Mouse (Mus musculus) liver, adult 2 months (tissue): ENCODE results near the gene Olfr462. TPM values are rescaled to one million over a fixed set of nuclear protein-coding genes. Genes with fewer than 3 reads are reported as not detected.
"Not testable (repeated sequence)": the region's sequence is repeated elsewhere in the genome, so short reads cannot be mapped to it uniquely, and the experiment has no call there.

ENCODE experiments used
- DNase-seq: peaks from one replicate; pipeline ENCODE4 v3.0.0-alpha.2; 2011; ENCODE audit warnings: low read depth, low spot score; ENCODE audit errors: extremely low read depth
- H3K27ac ChIP-seq: fragments of 200-500 bp; replicated peaks from 2 replicates; pipeline ENCODE4 v1.5.1; 2012; ENCODE audit warnings: low read depth, mild to moderate bottlenecking, control low read depth, inconsistent platforms, low read length; ENCODE audit not compliant: insufficient read depth
- H3K27me3 ChIP-seq: fragments of 200-500 bp; 2 replicates; pipeline ENCODE4 v1.6.1; 2012; ENCODE audit warnings: mild to moderate bottlenecking, moderate library complexity, low read length, inconsistent platforms; ENCODE audit not compliant: control insufficient read depth, insufficient read depth
- H3K36me3 ChIP-seq: fragments of 200-500 bp; 2 replicates; pipeline ENCODE4 v1.6.1; 2012; ENCODE audit warnings: low read length, inconsistent platforms; ENCODE audit not compliant: control insufficient read depth, insufficient read depth
- H3K4me1 ChIP-seq: fragments of 200-500 bp; 2 replicates; pipeline ENCODE4 v1.6.1; 2011; ENCODE audit warnings: low read length; ENCODE audit not compliant: control insufficient read depth, insufficient read depth
- H3K4me3 ChIP-seq: fragments of 200-500 bp; 2 replicates; pipeline ENCODE4 v1.5.1; 2011; ENCODE audit warnings: low read depth, mild to moderate bottlenecking, control low read depth, low read length, moderate library complexity; ENCODE audit not compliant: insufficient read depth
- H3K79me2 ChIP-seq: fragments of 200-500 bp; 2 replicates; pipeline ENCODE4 v1.6.1; 2012; ENCODE audit warnings: inconsistent platforms, mild to moderate bottlenecking, low read length, moderate library complexity; ENCODE audit not compliant: control insufficient read depth, insufficient read depth
- H3K9ac ChIP-seq: fragments of 200-500 bp; 2 replicates; pipeline ENCODE4 v1.6.1; 2012; ENCODE audit warnings: low read depth, mild to moderate bottlenecking, control low read depth, inconsistent platforms, low read length
- CTCF ChIP-seq: fragments of 200-500 bp; IDR thresholded peaks from 2 replicates; pipeline ENCODE4 v1.5.1; 2011; ENCODE audit warnings: low read depth, low read length, control low read depth
- POLR2A ChIP-seq: fragments of 200-500 bp; IDR thresholded peaks from 2 replicates; pipeline ENCODE4 v1.6.1; 2011; ENCODE audit warnings: low read length, control low read depth; ENCODE audit not compliant: insufficient read depth; ENCODE audit errors: extremely low read depth
- WGBS: fragments of 180-500 bp; shearing (Covaris S2); methylation state at CpG from one replicate; pipeline ENCODE4 v1.1.7; 2018; 5-methylcytosine and 5-hydroxymethylcytosine counted together
- polyA plus RNA-seq: library from polyadenylated mRNA; depleted of rRNA; stranded (reverse); fragments of >200 nt; gene quantifications from 2 replicates; pipeline ENCODE4 v1.2.3, GENCODE M21; 2012
- total RNA-seq: library from RNA; depleted of rRNA; stranded (reverse); fragments of >200 nt; gene quantifications from 2 replicates; pipeline ENCODE4 v1.2.3, GENCODE M21; 2014

The Olfr462 gene
- total and polyA plus RNA-seq, 2 experiments: not detected

DNA sequence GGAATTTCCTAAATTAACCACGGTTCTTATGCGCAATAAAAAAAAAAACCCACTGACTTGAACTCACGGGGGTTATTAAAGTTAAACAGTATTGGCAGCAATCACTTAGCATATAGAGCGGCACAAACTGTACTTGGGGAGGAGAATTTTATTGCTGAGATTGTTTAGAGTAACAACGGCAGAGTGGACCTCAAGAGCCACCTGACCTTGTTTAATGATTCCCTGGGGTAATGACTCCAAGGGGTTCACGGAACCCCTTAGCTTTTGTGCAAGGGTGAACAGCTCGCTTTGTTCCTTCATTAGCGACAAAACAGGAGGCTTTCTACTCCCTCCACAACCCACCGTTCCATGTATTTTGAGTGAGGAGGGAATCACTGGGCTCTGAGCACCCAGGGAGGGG is 12.2 kb downstream of the Olfr462 start:
- H3K4me1 ChIP-seq: no peaks in the 10 kb centered on the region
- H3K79me2 ChIP-seq: no peaks in the 10 kb centered on the region
- DNase-seq: no peak
- no peaks in the 10 kb centered on the region for H3K36me3 ChIP-seq
- no peaks in the 10 kb centered on the region for H3K27me3 ChIP-seq
- WGBS: 80% methylated on average over 9 of the region's 9 CpGs
- TF ChIP-seq POLR2A: no peak
- TF ChIP-seq CTCF: no peak
- no peak overlapping the region for H3K27ac ChIP-seq
- no peak overlapping the region for H3K9ac ChIP-seq
- no peak overlapping the region for H3K4me3 ChIP-seq

GRCm38 (mm10) chr11:87875436-87875835 is 16.6 kb downstream of the Olfr462 start, which contains the start of gene Epx:
Epx (minus strand) TSS chr11:87875536.
- no peak within 1 kb of the TSS for H3K9ac ChIP-seq

DNA sequence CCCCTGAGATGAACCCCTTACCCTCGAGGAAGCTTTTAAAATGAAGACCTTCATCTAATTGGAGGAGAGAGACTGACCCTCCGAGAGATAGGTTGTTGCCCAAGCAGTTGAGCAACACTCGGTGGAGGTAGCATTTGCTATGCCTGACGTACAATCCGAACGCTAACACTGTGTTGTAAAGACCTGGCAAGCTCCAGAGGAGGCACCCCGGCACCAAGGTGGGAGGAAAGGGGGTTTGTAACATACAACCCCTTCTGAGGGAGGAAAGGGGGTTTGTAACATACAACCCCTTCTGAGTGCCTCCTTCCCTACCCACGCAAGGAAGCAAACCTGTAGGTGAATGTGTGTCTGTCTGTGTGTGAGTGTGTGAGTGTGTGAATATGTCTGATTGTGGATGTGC is 20.3 kb downstream of the Olfr462 start:
- no peak for TF ChIP-seq CTCF
- Histone ChIP-seq H3K36me3 (no peaks in the 10 kb centered on the region), H3K79me2 (no peaks in the 10 kb centered on the region), H3K27ac (no peak overlapping the region), H3K4me3 (no peak overlapping the region), H3K9ac (no peak overlapping the region), H3K27me3 (0 out of 2 replicates have a peak, but pooled peaks cover 3% of the 10 kb centered on the region), H3K4me1 (no peaks in the 10 kb centered on the region)
- DNase-seq: no peak
- 27% methylated on average over 8 of the region's 8 CpGs for WGBS

More at GRCm38 (mm10) chr11:87875436-87875835, 16.6 kb downstream of the Olfr462 start, which contains the start of gene Epx:
- 0 out of 2 replicates have a peak, but pooled peaks cover 3% of the 10 kb centered on the region for H3K27me3 ChIP-seq
- no peaks in the 10 kb centered on the region for H3K36me3 ChIP-seq
- no peak for DNase-seq
- WGBS: 82% methylated on average over 6 of the region's 6 CpGs
- H3K4me1 ChIP-seq: no peaks in the 10 kb centered on the region
- H3K27ac ChIP-seq: no peak within 1 kb of the TSS
- TF ChIP-seq CTCF (no peak), POLR2A (no peak)
- H3K79me2 ChIP-seq: no peaks in the 10 kb centered on the region
- H3K4me3 ChIP-seq: no peak within 1 kb of the TSS

DNA sequence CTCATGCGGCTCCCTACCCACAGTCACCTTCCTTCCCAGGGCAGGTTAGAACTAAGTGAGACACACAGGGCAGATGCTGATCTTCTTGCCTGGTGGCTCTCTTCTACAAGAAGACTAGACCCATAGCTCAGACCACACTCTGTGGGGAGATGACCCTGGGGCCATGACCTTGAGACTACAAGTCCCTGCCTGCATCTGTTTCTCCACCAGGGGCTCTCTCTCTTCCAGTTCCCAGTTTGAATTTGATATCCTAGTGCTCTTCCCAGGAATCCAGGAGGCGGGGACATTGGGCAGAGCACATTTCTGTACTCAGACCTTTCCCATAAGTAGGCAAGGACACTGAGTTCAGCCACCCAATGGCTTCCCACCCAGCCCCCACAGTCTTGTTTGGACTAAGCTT is 22.0 kb downstream of the Olfr462 start:
- no peaks in the 10 kb centered on the region for H3K36me3 ChIP-seq
- H3K79me2 ChIP-seq: no peaks in the 10 kb centered on the region
- H3K4me3 ChIP-seq: no peak overlapping the region
- no peak for DNase-seq
- 86% methylated on average over 2 of the region's 2 CpGs for WGBS
- no peak overlapping the region for H3K9ac ChIP-seq
- TF ChIP-seq POLR2A (no peak), CTCF (no peak)
- no peaks in the 10 kb centered on the region for H3K4me1 ChIP-seq
- no peak overlapping the region for H3K27ac ChIP-seq
- H3K27me3 ChIP-seq: 0 out of 2 replicates have a peak, but pooled peaks cover 3% of the 10 kb centered on the region

GRCm38 (mm10) chr11:87866891-87867290 is 25.2 kb downstream of the Olfr462 start:
- H3K27me3 ChIP-seq, H3K4me1 ChIP-seq, H3K9ac ChIP-seq, H3K4me3 ChIP-seq, H3K36me3 ChIP-seq, H3K79me2 ChIP-seq, DNase-seq, H3K27ac ChIP-seq: not testable (repeated sequence)
- 86% methylated on average over 1 of the region's 2 CpGs for WGBS

DNA sequence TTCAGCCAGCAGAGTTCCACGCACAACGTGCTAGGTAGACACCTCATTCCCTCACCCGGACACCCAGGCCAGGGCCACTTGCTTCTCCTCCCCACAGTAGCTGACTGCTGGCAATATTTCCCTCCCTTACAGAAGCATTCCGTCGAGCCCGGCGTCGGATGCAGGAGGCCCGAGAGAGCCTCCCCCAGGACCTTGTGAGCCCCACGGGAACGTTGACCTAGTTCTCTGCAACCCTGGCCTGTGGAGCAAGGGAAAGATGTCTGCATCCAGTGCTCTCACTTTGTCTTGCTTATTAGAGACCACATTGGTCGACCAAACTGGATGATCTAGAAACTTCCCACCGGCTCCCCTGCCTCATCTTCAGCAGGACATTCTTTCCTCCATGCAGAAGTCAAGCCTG is 29.3 kb downstream of the Olfr462 start:
- no peak overlapping the region for H3K27ac ChIP-seq
- DNase-seq: no peak
- H3K4me1 ChIP-seq: no peaks in the 10 kb centered on the region
- H3K36me3 ChIP-seq: peaks cover 3% of the 10 kb centered on the region; the same call in 1 of the 2 replicates
- 91% methylated on average over 13 of the region's 13 CpGs for WGBS
- H3K79me2 ChIP-seq: no peaks in the 10 kb centered on the region
- no peak overlapping the region for H3K9ac ChIP-seq
- no peaks in the 10 kb centered on the region for H3K27me3 ChIP-seq
- TF ChIP-seq POLR2A (no peak), CTCF (no peak)
- H3K4me3 ChIP-seq: no peak overlapping the region
